Mouse (Mus musculus) G1E (cell line): Measurements from ENCODE around the gene Dll1.

ENCODE experiments used
- CTCF ChIP-seq: IDR thresholded peaks from 2 replicates; pipeline ENCODE4 v1.5.1; 2012; ENCODE audit warnings: low read depth, low read length, inconsistent platforms, mixed read lengths
- GATA1 ChIP-seq: IDR thresholded peaks from 2 replicates; pipeline ENCODE4 v1.6.1; 2012; ENCODE audit warnings: borderline replicate concordance, low read length, inconsistent platforms, mixed read lengths

DNA sequence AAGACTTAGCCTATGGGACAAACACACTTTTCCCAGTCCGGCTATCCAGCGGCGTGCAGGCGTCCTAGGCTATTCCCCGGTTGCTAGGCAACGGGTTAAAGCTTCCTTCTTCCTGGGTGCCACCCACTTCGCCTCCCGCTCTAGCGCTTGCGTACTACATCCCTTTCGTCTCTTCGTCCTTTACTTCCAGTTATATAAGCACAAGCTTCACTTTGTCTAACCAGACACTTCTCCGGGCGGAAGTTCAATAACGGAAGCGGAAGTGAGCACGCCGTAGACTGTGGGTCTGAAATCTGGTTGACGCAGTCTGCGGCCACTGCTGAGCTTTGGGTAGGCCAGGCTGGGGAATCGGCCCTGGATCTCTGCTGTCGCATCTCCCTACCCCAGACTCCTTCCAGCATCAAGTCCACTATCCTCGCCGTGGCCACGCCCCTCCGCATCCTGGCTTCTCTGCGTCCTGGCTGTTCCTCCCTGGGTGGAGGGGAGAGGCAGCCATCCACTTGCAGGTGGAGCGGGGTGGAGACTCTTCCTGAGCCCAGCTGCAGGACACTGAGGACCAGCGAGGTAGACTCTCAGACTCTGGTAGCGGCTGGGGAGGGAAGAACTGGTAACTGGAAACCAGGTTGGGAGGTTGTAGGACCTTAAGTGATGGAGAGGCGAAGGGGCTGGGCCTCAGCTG is 19.5 kb upstream of the Dll1 start, which contains the start of gene Fam120b:
- no peak for TF ChIP-seq CTCF
- no peak for TF ChIP-seq GATA1
